Mouse (Mus musculus): ENCODE measurements around the gene Vmn1r39.

DNA sequence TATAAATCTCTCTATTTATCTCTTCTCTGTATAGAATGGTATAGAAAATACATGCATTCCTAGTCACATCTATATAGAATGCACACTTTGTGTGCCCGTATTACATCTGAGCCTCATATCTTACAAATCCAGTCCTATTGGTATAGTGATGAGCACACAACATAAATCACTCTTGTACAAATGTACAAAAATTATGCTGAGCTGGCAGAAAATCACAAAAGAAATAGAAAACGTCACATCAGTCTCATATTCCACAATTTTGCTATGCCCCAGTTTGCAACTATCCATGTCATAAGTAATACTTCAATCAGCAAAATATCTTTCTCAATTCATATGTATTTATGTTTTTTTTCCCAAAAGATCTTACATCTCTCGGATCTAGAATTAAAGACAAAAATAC lies 4.7 kb downstream of the Vmn1r39 start:
- TF ChIP-seq CTCF (IDR thresholded peaks at IDR 0.05; ENCODE audit: control insufficient read depth, insufficient read depth, low read length) (no peak), POLR2A (IDR thresholded peaks at IDR 0.05; ENCODE audit: borderline replicate concordance, control insufficient read depth, low read depth, low read length) (no peak)
